Mouse (Mus musculus) lung, embryonic 15.5 days (tissue): ENCODE data around the gene Kcnmb4. TPM values are rescaled to one million over a fixed set of nuclear protein-coding genes. Genes with fewer than 3 reads are reported as not detected.
A peak's percentile ranks its signal among the peaks of the same experiment; 100 is the strongest.

Experiments used
- ATAC-seq: fragments of 200-750 bp; cut with Nextera tagmentation; 2 replicates; pipeline ENCODE4 v1.8.0; 2017; ENCODE audit warnings: moderate number of reproducible peaks, borderline replicate concordance; ENCODE audit not compliant: low FRiP score, low TSS enrichment; ENCODE audit errors: extremely low read depth
- H3K27ac ChIP-seq: fragments of 300-500 bp; sonication (generic); 2 replicates; pipeline ENCODE4 v1.5.1; 2015; ENCODE audit warnings: moderate library complexity, mild to moderate bottlenecking, inconsistent platforms
- H3K27me3 ChIP-seq: fragments of 300-500 bp; sonication (generic); 2 replicates; pipeline ENCODE4 v1.6.1; 2015; ENCODE audit warnings: inconsistent platforms
- H3K36me3 ChIP-seq: fragments of 300-500 bp; sonication (generic); 2 replicates; pipeline ENCODE4 v1.6.1; 2015; ENCODE audit warnings: inconsistent platforms
- H3K4me1 ChIP-seq: fragments of 300-500 bp; sonication (generic); 2 replicates; pipeline ENCODE4 v1.6.1; 2015; ENCODE audit warnings: inconsistent platforms
- H3K4me2 ChIP-seq: fragments of 300-500 bp; sonication (generic); 2 replicates; pipeline ENCODE4 v1.6.1; 2015; ENCODE audit warnings: inconsistent platforms, mild to moderate bottlenecking, moderate library complexity
- H3K4me3 ChIP-seq: fragments of 300-500 bp; sonication (generic); 2 replicates; pipeline ENCODE4 v1.5.1; 2015; ENCODE audit warnings: mild to moderate bottlenecking, inconsistent platforms
- H3K9ac ChIP-seq: fragments of 300-500 bp; sonication (generic); 2 replicates; pipeline ENCODE4 v1.6.1; 2015; ENCODE audit warnings: inconsistent platforms
- H3K9me3 ChIP-seq: fragments of 300-500 bp; sonication (generic); 2 replicates; pipeline ENCODE4 v1.6.1; 2016; ENCODE audit warnings: inconsistent platforms
- WGBS: fragments of 180-500 bp; shearing (Covaris S2); methylation state at CpG from one replicate; pipeline ENCODE4 v1.1.7; 2015; 5-methylcytosine and 5-hydroxymethylcytosine counted together
- polyA plus RNA-seq: library from polyadenylated mRNA; unstranded; fragments of >200 nt; fragmentation: Nextera tagmentation; extraction: Ambion mirVana; gene quantifications from 2 replicates; pipeline ENCODE4 v1.2.1, GENCODE M21; 2015

Kcnmb4 gene
- polyA plus RNA-seq, result 3.7 and 4.0 TPM in 2 replicates

DNA sequence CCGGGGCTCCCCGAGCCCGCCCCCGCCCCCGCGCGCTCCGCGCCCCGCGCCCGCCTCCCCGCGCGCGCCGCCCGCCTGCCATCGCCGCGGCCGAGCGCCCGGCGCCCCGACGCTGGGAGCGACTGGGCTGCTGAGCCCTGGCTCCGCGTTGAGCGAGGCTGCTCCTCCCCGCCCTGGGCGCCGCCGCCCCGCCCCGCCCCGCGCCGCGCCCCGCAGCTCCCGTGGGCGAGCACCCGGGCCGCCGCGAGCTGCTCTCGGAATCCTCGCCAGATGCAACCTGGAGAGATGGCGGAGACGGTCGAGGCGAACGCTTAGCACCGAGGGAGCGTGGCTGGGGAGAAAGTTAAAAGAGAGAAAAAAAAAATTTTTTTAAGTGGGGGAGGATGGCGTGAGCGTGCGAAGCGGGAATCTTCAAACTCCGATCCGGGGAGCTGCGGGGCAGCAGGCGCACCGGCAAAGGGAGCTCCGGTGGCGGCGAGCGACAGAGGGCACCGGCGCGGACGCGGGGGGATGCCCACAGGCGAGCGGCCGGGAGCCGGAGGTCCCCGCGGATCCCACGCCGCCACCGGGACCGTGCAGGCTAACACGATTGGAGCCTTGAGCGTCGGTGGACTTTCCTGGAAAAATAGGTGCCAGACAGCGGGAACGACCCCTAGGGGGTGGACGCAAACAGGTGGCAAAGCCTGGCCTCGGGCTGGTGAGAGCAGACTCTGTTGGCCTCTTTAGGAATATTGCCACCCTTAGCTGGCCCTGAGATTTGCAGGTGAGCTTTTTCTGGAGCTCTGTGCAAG is at the start of gene Kcnmb4:
Gene Kcnmb4, minus strand, starts transcription at position 120 of the 791 bp plus-strand sequence.
- Histone ChIP-seq H3K9me3 (no peaks in the 10 kb centered on the region), H3K27ac (peak within 1 kb of the TSS; percentile 44; the same call in 1 of the 2 replicates), H3K4me2 (peak within 1 kb of the TSS; percentile 98), H3K9ac (peak within 1 kb of the TSS; percentile 49), H3K4me3 (peak within 1 kb of the TSS; percentile 71), H3K27me3 (peaks cover 7% of the 10 kb centered on the region; the same call in 1 of the 2 replicates), H3K4me1 (peaks cover 8% of the 10 kb centered on the region), H3K36me3 (no peaks in the 10 kb centered on the region)
- peak; percentile 79; the same call in 1 of the 2 replicates for ATAC-seq
- WGBS, result under 1% methylated on average over 64 of the region's 92 CpGs

DNA sequence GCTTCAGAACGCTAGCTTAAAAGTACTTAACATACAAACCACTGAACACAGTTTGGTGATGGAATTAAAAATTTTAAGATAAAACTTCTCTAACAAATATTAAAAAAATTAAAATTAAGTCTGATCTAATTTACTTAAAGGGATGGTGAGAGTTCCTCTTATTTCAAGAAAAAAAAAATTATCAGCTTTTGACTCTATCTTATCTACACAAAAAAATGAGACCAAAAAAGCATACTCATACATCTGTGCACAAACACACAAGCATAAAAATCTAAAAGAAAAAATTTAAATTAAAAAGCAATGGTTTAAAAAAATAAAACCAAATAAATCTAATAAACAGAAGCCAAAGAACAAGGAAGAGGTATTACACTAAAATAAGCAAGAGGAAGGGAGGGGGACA is 45.9 kb upstream of the Kcnmb4 start:
- Histone ChIP-seq H3K36me3 (no peaks in the 10 kb centered on the region), H3K27me3 (no peaks in the 10 kb centered on the region), H3K4me2 (no peak overlapping the region), H3K9ac (no peak overlapping the region), H3K4me3 (no peak overlapping the region), H3K4me1 (no peaks in the 10 kb centered on the region), H3K27ac (no peak overlapping the region), H3K9me3 (no peaks in the 10 kb centered on the region)
- no peak for ATAC-seq
- WGBS, result 90% methylated on average over 1 of the region's 1 CpGs

GRCm38 (mm10) chr10:116515590-116515989 is 41.9 kb upstream of the Kcnmb4 start:
- Histone ChIP-seq H3K4me3 (no peak overlapping the region), H3K4me1 (no peaks in the 10 kb centered on the region), H3K36me3 (no peaks in the 10 kb centered on the region), H3K9ac (no peak overlapping the region), H3K27ac (no peak overlapping the region), H3K4me2 (no peak overlapping the region), H3K27me3 (no peaks in the 10 kb centered on the region), H3K9me3 (no peaks in the 10 kb centered on the region)
- ATAC-seq, result no peak
- 89% methylated on average over 6 of the region's 6 CpGs for WGBS

- no peak overlapping the region for H3K9ac ChIP-seq
- no peaks in the 10 kb centered on the region for H3K36me3 ChIP-seq
- H3K4me2 ChIP-seq, result no peak overlapping the region
- H3K27me3 ChIP-seq, result no peaks in the 10 kb centered on the region
- no peak overlapping the region for H3K4me3 ChIP-seq
- no peaks in the 10 kb centered on the region for H3K9me3 ChIP-seq
- 94% methylated on average over 4 of the region's 4 CpGs for WGBS
- no peak overlapping the region for H3K27ac ChIP-seq
- ATAC-seq, result no peak
- H3K4me1 ChIP-seq, result no peaks in the 10 kb centered on the region
These were observed 41.5 kb upstream of the Kcnmb4 start for GRCm38 (mm10) chr10:116515158-116515557.

- no peaks in the 10 kb centered on the region for H3K4me1 ChIP-seq
- H3K27me3 ChIP-seq, result no peaks in the 10 kb centered on the region
- no peaks in the 10 kb centered on the region for H3K36me3 ChIP-seq
- no peak overlapping the region for H3K4me2 ChIP-seq
- H3K9ac ChIP-seq, result no peak overlapping the region
- WGBS, result 68% methylated on average over 7 of the region's 7 CpGs
- H3K4me3 ChIP-seq, result no peak overlapping the region
- no peak for ATAC-seq
- no peaks in the 10 kb centered on the region for H3K9me3 ChIP-seq
- H3K27ac ChIP-seq, result no peak overlapping the region
These were observed 39.6 kb upstream of the Kcnmb4 start for GRCm38 (mm10) chr10:116513254-116513635.

- no peaks in the 10 kb centered on the region for H3K4me1 ChIP-seq
- ATAC-seq, result no peak
- no peak overlapping the region for H3K27ac ChIP-seq
- H3K36me3 ChIP-seq, result no peaks in the 10 kb centered on the region
- H3K27me3 ChIP-seq, result no peaks in the 10 kb centered on the region
- no peaks in the 10 kb centered on the region for H3K9me3 ChIP-seq
- H3K4me2 ChIP-seq, result no peak overlapping the region
- no peak overlapping the region for H3K4me3 ChIP-seq
- no peak overlapping the region for H3K9ac ChIP-seq
- 84% methylated on average over 11 of the region's 11 CpGs for WGBS
These were observed 39.0 kb upstream of the Kcnmb4 start for GRCm38 (mm10) chr10:116512521-116513253.

DNA sequence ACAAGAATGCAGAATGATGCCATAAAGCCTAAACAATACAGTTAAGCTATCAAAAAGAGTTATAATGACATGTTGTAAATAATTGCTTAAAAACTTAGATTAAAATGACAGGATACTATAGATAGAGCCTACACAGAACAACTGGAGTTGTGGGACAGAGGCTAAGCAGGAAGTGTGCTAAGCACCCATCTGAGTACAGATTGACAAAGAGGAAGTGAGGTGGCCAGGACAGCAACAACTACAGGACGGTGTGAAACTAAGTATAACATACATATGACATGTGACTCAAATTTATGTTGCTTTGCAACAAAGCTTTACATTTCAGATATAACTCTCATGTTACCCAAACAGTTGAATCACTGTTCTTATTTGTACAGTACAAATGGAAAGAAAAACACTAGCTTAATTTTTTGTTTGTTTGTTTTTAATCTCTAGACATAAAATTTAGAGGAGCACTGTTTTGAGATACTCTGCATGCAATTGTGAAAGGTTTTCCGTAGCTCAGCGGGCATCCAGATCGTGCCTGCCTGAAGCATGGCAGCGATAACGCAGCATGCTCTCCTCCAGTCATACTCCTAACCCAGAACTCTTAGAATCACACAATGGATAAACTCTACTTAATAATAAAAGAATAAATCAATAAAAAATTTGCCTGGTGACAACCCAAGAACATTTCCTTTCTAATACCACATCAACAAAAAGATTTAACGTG is 31.8 kb upstream of the Kcnmb4 start:
- Histone ChIP-seq H3K4me1 (no peaks in the 10 kb centered on the region), H3K27ac (no peak overlapping the region), H3K9me3 (no peaks in the 10 kb centered on the region), H3K4me3 (no peak overlapping the region), H3K36me3 (peaks cover 4% of the 10 kb centered on the region; the same call in 1 of the 2 replicates), H3K9ac (no peak overlapping the region), H3K4me2 (no peak overlapping the region), H3K27me3 (no peaks in the 10 kb centered on the region)
- no peak for ATAC-seq
- WGBS, result 85% methylated on average over 7 of the region's 7 CpGs

- H3K9me3 ChIP-seq, result no peaks in the 10 kb centered on the region
- no peak for ATAC-seq
- no peak overlapping the region for H3K4me3 ChIP-seq
- H3K4me2 ChIP-seq, result no peak overlapping the region
- no peaks in the 10 kb centered on the region for H3K4me1 ChIP-seq
- H3K27ac ChIP-seq, result no peak overlapping the region
- 78% methylated on average over 3 of the region's 3 CpGs for WGBS
- H3K36me3 ChIP-seq, result peaks cover 35% of the 10 kb centered on the region
- H3K9ac ChIP-seq, result no peak overlapping the region
- no peaks in the 10 kb centered on the region for H3K27me3 ChIP-seq
These were observed 19.1 kb upstream of the Kcnmb4 start for GRCm38 (mm10) chr10:116492768-116493167.

DNA sequence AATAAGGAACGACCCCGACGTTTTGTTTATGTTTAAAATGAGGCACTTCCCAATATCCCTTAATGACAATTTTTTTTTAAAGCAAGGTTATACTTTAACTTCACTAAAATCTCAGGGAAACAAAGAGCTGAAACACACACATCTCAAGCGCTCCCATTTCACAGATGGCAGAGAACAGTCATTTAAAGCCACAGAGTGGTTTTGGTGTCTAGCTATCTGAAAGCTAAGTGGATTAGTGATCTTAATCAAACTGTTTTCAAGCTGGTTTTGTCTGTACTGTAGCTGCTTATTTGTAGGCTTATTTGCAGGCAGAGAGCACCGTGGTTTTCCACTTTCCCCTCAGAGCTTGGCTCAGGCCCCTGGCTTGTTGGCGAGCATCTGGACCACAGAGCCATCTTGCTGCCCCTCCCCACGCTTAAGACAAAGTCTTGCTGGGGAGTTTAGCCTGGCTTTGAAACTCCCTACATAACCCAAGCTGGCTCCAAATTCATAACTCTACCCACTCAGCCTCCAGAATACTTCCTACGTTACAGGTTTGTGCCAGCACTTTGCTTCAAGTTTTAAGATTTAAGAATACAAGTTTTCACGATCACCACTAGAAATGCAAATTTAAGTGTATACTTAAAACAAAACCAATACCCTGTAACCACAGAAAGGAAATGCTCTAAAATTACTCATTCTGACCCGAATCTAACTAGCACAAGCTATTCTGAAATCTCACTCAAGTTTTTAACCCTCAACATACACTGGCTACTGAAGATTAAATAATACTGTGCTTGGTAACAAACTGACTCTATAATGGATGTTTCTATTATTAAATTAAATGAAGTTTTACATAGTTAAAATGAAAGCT is 13.4 kb upstream of the Kcnmb4 start:
- peaks cover 37% of the 10 kb centered on the region for H3K36me3 ChIP-seq
- no peak for ATAC-seq
- 73% methylated on average over 10 of the region's 10 CpGs for WGBS

GRCm38 (mm10) chr10:116481917-116482316 is 8.2 kb upstream of the Kcnmb4 start:
- no peaks in the 10 kb centered on the region for H3K9me3 ChIP-seq
- H3K4me1 ChIP-seq, result no peaks in the 10 kb centered on the region
- no peak overlapping the region for H3K27ac ChIP-seq
- H3K36me3 ChIP-seq, result peaks cover 31% of the 10 kb centered on the region
- H3K4me3 ChIP-seq, result no peak overlapping the region
- WGBS, result 87% methylated on average over 12 of the region's 12 CpGs
- H3K27me3 ChIP-seq, result no peaks in the 10 kb centered on the region
- no peak for ATAC-seq
- H3K4me2 ChIP-seq, result no peak overlapping the region
- no peak overlapping the region for H3K9ac ChIP-seq

More for the DNA sequence above, 13.4 kb upstream of the Kcnmb4 start:
- Histone ChIP-seq H3K4me2 (no peak overlapping the region), H3K9ac (no peak overlapping the region), H3K4me1 (no peaks in the 10 kb centered on the region), H3K27ac (no peak overlapping the region), H3K4me3 (no peak overlapping the region), H3K27me3 (no peaks in the 10 kb centered on the region), H3K9me3 (no peaks in the 10 kb centered on the region)

GRCm38 (mm10) chr10:116480988-116481387 is 7.3 kb upstream of the Kcnmb4 start:
- H3K4me2 ChIP-seq, result no peak overlapping the region
- H3K36me3 ChIP-seq, result peaks cover 25% of the 10 kb centered on the region
- no peaks in the 10 kb centered on the region for H3K27me3 ChIP-seq
- no peak for ATAC-seq
- H3K27ac ChIP-seq, result no peak overlapping the region
- H3K4me1 ChIP-seq, result no peaks in the 10 kb centered on the region
- no peak overlapping the region for H3K9ac ChIP-seq
- 90% methylated on average over 5 of the region's 5 CpGs for WGBS
- H3K9me3 ChIP-seq, result no peaks in the 10 kb centered on the region
- H3K4me3 ChIP-seq, result no peak overlapping the region
